1 mouse cellular context compared by ENCODE assay signal in genomic region chr9:57643856-57644180, GRCm38 (mm10).
A peak's percentile ranks its signal among the peaks of the same experiment; 100 is the strongest.
TF ChIP-seq lines count a peak whose summit lies in the region.

No protein-coding gene starts in this region.

TF ChIP-seq in CH12.LX, 34 proteins besides CTCF, POLR2A, EP300 and RAD21 (continued from another document):
- TF ChIP-seq MAX (IDR thresholded peaks at IDR 0.05; ENCODE audit: low read length), result peak; percentile 93
- TF ChIP-seq TCF12 (IDR thresholded peaks at IDR 0.05; ENCODE audit: low read depth, low read length), result 0 out of 2 replicates have a peak, but pooled peaks have one; percentile 23
- TF ChIP-seq BHLHE40 (IDR thresholded peaks at IDR 0.05; ENCODE audit: low read depth, low read length), result peak; percentile 54
- TF ChIP-seq HCFC1 (IDR thresholded peaks at IDR 0.05; ENCODE audit: low read depth, low read length), result no peak
- TF ChIP-seq TBP (conservative IDR thresholded peaks at IDR 0.05; ENCODE audit: low read depth, low read length), result 0 out of 2 replicates have a peak, but pooled peaks have one; percentile 2
- peak; percentile 13; the same call in 1 of the 2 replicates for TF ChIP-seq SIN3A (IDR thresholded peaks at IDR 0.05; ENCODE audit: low read length)
- no peak for TF ChIP-seq IRF4 (IDR thresholded peaks at IDR 0.05; ENCODE audit: low read depth, low read length)
- TF ChIP-seq POLR2AphosphoS2 (IDR thresholded peaks at IDR 0.05; ENCODE audit: low read depth, low read length), result no peak
- TF ChIP-seq NRF1 (IDR thresholded peaks at IDR 0.05; ENCODE audit: low read depth, low read length), result 0 out of 2 replicates have a peak, but pooled peaks have one; percentile 7
- TF ChIP-seq MXI1 (IDR thresholded peaks at IDR 0.05; ENCODE audit: low read depth, low read length), result peak; percentile 86
TF ChIP-seq in CH12.LX: peak in this region for 9.
